Mouse (Mus musculus) cerebellum, adult 18-20 months (tissue): Measurements from ENCODE around the gene Hmga2.
"Not testable (repeated sequence)": the region's sequence is repeated elsewhere in the genome, so short reads cannot be mapped to it uniquely, and the experiment has no call there.

Experiments
- DNase-seq, 2 experiments: peaks; one replicate each; pipeline ENCODE4 v3.0.0; 2021

Hmga2 gene

GRCm38 (mm10) chr10:120390912-120391835 is 85.1 kb downstream of the Hmga2 start:
- DNase-seq: no peak

- no peak for DNase-seq
Observed at GRCm38 (mm10) chr10:120389707-120390106, 86.6 kb downstream of the Hmga2 start.

- DNase-seq: no peak
Observed at GRCm38 (mm10) chr10:120388966-120389365, 87.3 kb downstream of the Hmga2 start.

- no peak for DNase-seq
Observed at GRCm38 (mm10) chr10:120388400-120388871, 87.8 kb downstream of the Hmga2 start.

GRCm38 (mm10) chr10:120387105-120387504 is 89.2 kb downstream of the Hmga2 start:
- DNase-seq: no peak

- no peak for DNase-seq
Observed at GRCm38 (mm10) chr10:120384797-120385600, 91.3 kb downstream of the Hmga2 start.

- DNase-seq: no peak
Observed at GRCm38 (mm10) chr10:120384040-120384439, 92.2 kb downstream of the Hmga2 start.

- no peak for DNase-seq
Observed at GRCm38 (mm10) chr10:120377795-120378194, 98.5 kb downstream of the Hmga2 start.

- DNase-seq: peak; percentile 44 to 45
Observed at GRCm38 (mm10) chr10:120377327-120377752, 98.9 kb downstream of the Hmga2 start.

- no peak for DNase-seq
Observed at GRCm38 (mm10) chr10:120375438-120375837, 100.8 kb downstream of the Hmga2 start.

- no peak for DNase-seq
Observed at GRCm38 (mm10) chr10:120371215-120371614, 105.1 kb downstream of the Hmga2 start.

- no peak for DNase-seq
Observed at GRCm38 (mm10) chr10:120369187-120369805, 107.0 kb downstream of the Hmga2 start.

- not testable (repeated sequence) for DNase-seq
Observed at GRCm38 (mm10) chr10:120366173-120366592, 110.1 kb downstream of the Hmga2 start.

- no peak for DNase-seq
Observed at GRCm38 (mm10) chr10:120365380-120366172, 110.7 kb downstream of the Hmga2 start.

- DNase-seq: no peak
Observed at GRCm38 (mm10) chr10:120363983-120364582, 112.2 kb downstream of the Hmga2 start.

- not testable (repeated sequence) for DNase-seq
Observed at GRCm38 (mm10) chr10:120363298-120363982, 112.8 kb downstream of the Hmga2 start.

GRCm38 (mm10) chr10:120354523-120355030 is 121.7 kb downstream of the Hmga2 start:
- DNase-seq: no peak

GRCm38 (mm10) chr10:120345325-120345724 is 130.9 kb downstream of the Hmga2 start:
- no peak for DNase-seq

- DNase-seq: no peak
Observed at GRCm38 (mm10) chr10:120344558-120345318, 131.5 kb downstream of the Hmga2 start.

GRCm38 (mm10) chr10:120339906-120340305 is 136.4 kb downstream of the Hmga2 start:
- not testable (repeated sequence) for DNase-seq
